Mouse (Mus musculus) forebrain, embryonic 13.5 days (tissue): ENCODE data around the gene Nuak2. TPM values are rescaled to one million over a fixed set of nuclear protein-coding genes. Genes with fewer than 3 reads are reported as not detected.

Experiments
- ATAC-seq: fragments of 200-750 bp; cut with Nextera tagmentation; 2 replicates; pipeline ENCODE4 v1.8.0; 2017
- H3K27ac ChIP-seq: fragments of 300-500 bp; sonication (generic); 2 replicates; pipeline ENCODE4 v1.5.1; 2015; ENCODE audit warnings: inconsistent platforms, mild to moderate bottlenecking, moderate library complexity
- H3K27me3 ChIP-seq: fragments of 300-500 bp; sonication (generic); 2 replicates; pipeline ENCODE4 v1.6.1; 2015; ENCODE audit warnings: mild to moderate bottlenecking, inconsistent platforms
- H3K36me3 ChIP-seq: fragments of 300-500 bp; sonication (generic); 2 replicates; pipeline ENCODE4 v1.6.1; 2015; ENCODE audit warnings: mild to moderate bottlenecking, inconsistent platforms; ENCODE audit not compliant: poor library complexity, severe bottlenecking
- H3K4me1 ChIP-seq: fragments of 300-500 bp; sonication (generic); 2 replicates; pipeline ENCODE4 v1.6.1; 2015; ENCODE audit warnings: inconsistent platforms
- H3K4me2 ChIP-seq: fragments of 300-500 bp; sonication (generic); 2 replicates; pipeline ENCODE4 v1.6.1; 2015; ENCODE audit warnings: inconsistent platforms, mild to moderate bottlenecking, moderate library complexity
- H3K4me3 ChIP-seq: fragments of 300-500 bp; sonication (generic); 2 replicates; pipeline ENCODE4 v1.5.1; 2015; ENCODE audit warnings: mild to moderate bottlenecking, inconsistent platforms
- H3K9ac ChIP-seq: fragments of 300-500 bp; sonication (generic); 2 replicates; pipeline ENCODE4 v1.6.1; 2015; ENCODE audit warnings: mild to moderate bottlenecking, inconsistent platforms
- H3K9me3 ChIP-seq: fragments of 300-500 bp; sonication (generic); replicated peaks from 2 replicates; pipeline ENCODE4 v1.6.1; 2016; ENCODE audit warnings: inconsistent platforms
- WGBS: fragments of 180-500 bp; shearing (Covaris S2); methylation state at CpG from one replicate; pipeline ENCODE4 v1.1.7; 2015; 5-methylcytosine and 5-hydroxymethylcytosine counted together
- polyA plus RNA-seq: library from polyadenylated mRNA; unstranded; fragments of >200 nt; fragmentation: Nextera tagmentation; extraction: Ambion mirVana; gene quantifications from 2 replicates; pipeline ENCODE4 v1.2.1, GENCODE M21; 2015

Nuak2 gene
- polyA plus RNA-seq, 1 experiment from 2014 or later = 28.8 TPM

GRCm38 (mm10) chr1:132364388-132364787 is 48.5 kb downstream of the Nuak2 start:
- Histone ChIP-seq H3K4me2 (no peak overlapping the region), H3K9me3 (no peaks in the 10 kb centered on the region), H3K27me3 (no peaks in the 10 kb centered on the region), H3K27ac (no peak overlapping the region), H3K36me3 (peaks cover 38% of the 10 kb centered on the region), H3K4me1 (peaks cover 16% of the 10 kb centered on the region), H3K9ac (no peak overlapping the region), H3K4me3 (no peak overlapping the region)
- no peak for ATAC-seq
- WGBS = 90% methylated on average over 3 of the region's 3 CpGs

- no peak overlapping the region for H3K4me2 ChIP-seq
- H3K36me3 ChIP-seq = peaks cover 38% of the 10 kb centered on the region
- H3K27ac ChIP-seq = no peak overlapping the region
- WGBS = 80% methylated on average over 7 of the region's 7 CpGs
- no peak for ATAC-seq
- no peak overlapping the region for H3K9ac ChIP-seq
- H3K4me1 ChIP-seq = peaks cover 16% of the 10 kb centered on the region
- H3K27me3 ChIP-seq = no peaks in the 10 kb centered on the region
- H3K9me3 ChIP-seq = no peaks in the 10 kb centered on the region
- H3K4me3 ChIP-seq = no peak overlapping the region
Observed at GRCm38 (mm10) chr1:132364896-132365557, 49.1 kb downstream of the Nuak2 start.

- Histone ChIP-seq H3K4me2 (no peak overlapping the region), H3K36me3 (peaks cover 37% of the 10 kb centered on the region), H3K27me3 (no peaks in the 10 kb centered on the region), H3K9ac (no peak overlapping the region), H3K4me1 (peaks cover 18% of the 10 kb centered on the region), H3K9me3 (no peaks in the 10 kb centered on the region), H3K4me3 (no peak overlapping the region), H3K27ac (no peak overlapping the region)
- no peak for ATAC-seq
- WGBS = 40% methylated on average over 4 of the region's 4 CpGs
Observed at GRCm38 (mm10) chr1:132365645-132366044, 49.7 kb downstream of the Nuak2 start.

GRCm38 (mm10) chr1:132366235-132366634 is 50.3 kb downstream of the Nuak2 start:
- ATAC-seq = no peak
- Histone ChIP-seq H3K4me1 (peaks cover 23% of the 10 kb centered on the region), H3K27me3 (no peaks in the 10 kb centered on the region), H3K27ac (no peak overlapping the region), H3K9ac (no peak overlapping the region), H3K36me3 (peaks cover 36% of the 10 kb centered on the region), H3K9me3 (no peaks in the 10 kb centered on the region), H3K4me2 (no peak overlapping the region), H3K4me3 (no peak overlapping the region)
- WGBS = 47% methylated on average over 8 of the region's 8 CpGs

- Histone ChIP-seq H3K27me3 (no peaks in the 10 kb centered on the region), H3K27ac (no peak overlapping the region), H3K4me3 (no peak overlapping the region), H3K4me2 (no peak overlapping the region), H3K9me3 (no peaks in the 10 kb centered on the region), H3K4me1 (peaks cover 30% of the 10 kb centered on the region), H3K9ac (0 out of 2 replicates have a peak overlapping the region, but pooled peaks have one; percentile 0), H3K36me3 (peaks cover 33% of the 10 kb centered on the region)
- WGBS = 69% methylated on average over 6 of the region's 6 CpGs
- ATAC-seq = no peak; the same call in 1 of the 2 replicates
Observed at GRCm38 (mm10) chr1:132366937-132367336, 51.0 kb downstream of the Nuak2 start.

GRCm38 (mm10) chr1:132367692-132368506 is 52.0 kb downstream of the Nuak2 start:
- H3K9ac ChIP-seq = no peak overlapping the region; the same call in 1 of the 2 replicates
- 36% methylated on average over 7 of the region's 7 CpGs for WGBS
- peaks cover 27% of the 10 kb centered on the region for H3K36me3 ChIP-seq
- no peaks in the 10 kb centered on the region for H3K27me3 ChIP-seq
- ATAC-seq = peak; percentile 87
- H3K4me3 ChIP-seq = no peak overlapping the region
- H3K4me1 ChIP-seq = peaks cover 40% of the 10 kb centered on the region
- H3K27ac ChIP-seq = no peak overlapping the region
- no peaks in the 10 kb centered on the region for H3K9me3 ChIP-seq
- no peak overlapping the region for H3K4me2 ChIP-seq

GRCm38 (mm10) chr1:132370681-132371173 is 54.8 kb downstream of the Nuak2 start:
- Histone ChIP-seq H3K4me3 (no peak overlapping the region), H3K27ac (no peak overlapping the region), H3K27me3 (no peaks in the 10 kb centered on the region), H3K9me3 (no peaks in the 10 kb centered on the region), H3K4me1 (peaks cover 68% of the 10 kb centered on the region), H3K36me3 (peaks cover 23% of the 10 kb centered on the region), H3K4me2 (no peak overlapping the region), H3K9ac (no peak overlapping the region)
- WGBS = 81% methylated on average over 9 of the region's 9 CpGs
- no peak for ATAC-seq

GRCm38 (mm10) chr1:132371298-132372081 is 55.6 kb downstream of the Nuak2 start:
- H3K9ac ChIP-seq = no peak overlapping the region
- 57% methylated on average over 8 of the region's 8 CpGs for WGBS
- ATAC-seq = no peak
- no peaks in the 10 kb centered on the region for H3K27me3 ChIP-seq
- H3K27ac ChIP-seq = peak overlapping the region; percentile 41
- no peaks in the 10 kb centered on the region for H3K9me3 ChIP-seq
- peaks cover 69% of the 10 kb centered on the region for H3K4me1 ChIP-seq
- H3K36me3 ChIP-seq = peaks cover 24% of the 10 kb centered on the region
- H3K4me3 ChIP-seq = no peak overlapping the region
- H3K4me2 ChIP-seq = no peak overlapping the region

- WGBS = 73% methylated on average over 5 of the region's 5 CpGs
- Histone ChIP-seq H3K36me3 (peaks cover 31% of the 10 kb centered on the region), H3K27ac (peak overlapping the region; percentile 73), H3K9me3 (no peaks in the 10 kb centered on the region), H3K9ac (no peak overlapping the region), H3K4me2 (no peak overlapping the region), H3K4me3 (no peak overlapping the region), H3K4me1 (peaks cover 68% of the 10 kb centered on the region), H3K27me3 (no peaks in the 10 kb centered on the region)
- no peak; the same call in 1 of the 2 replicates for ATAC-seq
Observed at GRCm38 (mm10) chr1:132372354-132372753, 56.4 kb downstream of the Nuak2 start.

- Histone ChIP-seq H3K9me3 (no peaks in the 10 kb centered on the region), H3K27me3 (no peaks in the 10 kb centered on the region), H3K27ac (peak overlapping the region; percentile 73), H3K36me3 (peaks cover 37% of the 10 kb centered on the region), H3K4me2 (no peak overlapping the region), H3K4me3 (no peak overlapping the region), H3K4me1 (peaks cover 70% of the 10 kb centered on the region), H3K9ac (no peak overlapping the region; the same call in 1 of the 2 replicates)
- WGBS = 89% methylated on average over 6 of the region's 6 CpGs
- ATAC-seq = no peak
Observed at GRCm38 (mm10) chr1:132372896-132373534, 57.1 kb downstream of the Nuak2 start.

GRCm38 (mm10) chr1:132374140-132374872 is 58.4 kb downstream of the Nuak2 start:
- peak overlapping the region; percentile 73 for H3K27ac ChIP-seq
- no peak overlapping the region for H3K9ac ChIP-seq
- peak; percentile 62 for ATAC-seq
- H3K27me3 ChIP-seq = no peaks in the 10 kb centered on the region
- no peak overlapping the region for H3K4me3 ChIP-seq
- peaks cover 70% of the 10 kb centered on the region for H3K4me1 ChIP-seq
- peak overlapping the region; percentile 24 for H3K4me2 ChIP-seq
- 47% methylated on average over 5 of the region's 5 CpGs for WGBS
- H3K36me3 ChIP-seq = peaks cover 50% of the 10 kb centered on the region
- H3K9me3 ChIP-seq = no peaks in the 10 kb centered on the region
